Mouse (Mus musculus) lung, embryonic 14.5 days (tissue): ENCODE measurements around the gene Mettl22. TPM values are rescaled to one million over a fixed set of nuclear protein-coding genes. Genes with fewer than 3 reads are reported as not detected.

Experiments
- ATAC-seq: fragments of 200-750 bp; cut with Nextera tagmentation; 2 replicates; pipeline ENCODE4 v1.8.0; 2017; ENCODE audit warnings: mild to moderate bottlenecking, moderate TSS enrichment, moderate library complexity; ENCODE audit not compliant: insufficient read depth
- DNase-seq: peaks from one replicate; pipeline ENCODE4 v3.0.0-alpha.2; 2015
- H3K27ac ChIP-seq: fragments of 300-500 bp; sonication (generic); 2 replicates; pipeline ENCODE4 v1.5.1; 2014; ENCODE audit warnings: low read depth, mild to moderate bottlenecking, moderate library complexity
- H3K27me3 ChIP-seq: fragments of 300-500 bp; sonication (generic); 2 replicates; pipeline ENCODE4 v1.6.1; 2014; ENCODE audit warnings: low read length, control low read depth; ENCODE audit not compliant: insufficient read depth
- H3K36me3 ChIP-seq: fragments of 300-500 bp; sonication (generic); 2 replicates; pipeline ENCODE4 v1.6.1; 2014; ENCODE audit warnings: control low read depth; ENCODE audit not compliant: insufficient read depth
- H3K4me1 ChIP-seq: fragments of 300-500 bp; sonication (generic); 2 replicates; pipeline ENCODE4 v1.6.1; 2014; ENCODE audit warnings: antibody characterized with exemption, control low read depth; ENCODE audit not compliant: insufficient read depth
- H3K4me2 ChIP-seq: fragments of 300-500 bp; sonication (generic); 2 replicates; pipeline ENCODE4 v1.6.1; 2014; ENCODE audit warnings: mild to moderate bottlenecking
- H3K4me3 ChIP-seq: fragments of 300-500 bp; sonication (generic); 2 replicates; pipeline ENCODE4 v1.5.1; 2014; ENCODE audit warnings: low read depth, low read length
- H3K9ac ChIP-seq: fragments of 300-500 bp; sonication (generic); 2 replicates; pipeline ENCODE4 v1.6.1; 2014
- H3K9me3 ChIP-seq: fragments of 300-500 bp; sonication (generic); 2 replicates; pipeline ENCODE4 v1.6.1; 2016; ENCODE audit warnings: low read depth, low read length, control low read depth
- CTCF ChIP-seq: IDR thresholded peaks from 2 replicates; pipeline ENCODE4 v1.5.1; 2016; ENCODE audit warnings: antibody characterized with exemption, low read depth
- WGBS: fragments of 180-500 bp; shearing (Covaris S2); extraction: QIAGEN DNeasy Blood & Tissue Kit; methylation state at CpG from one replicate; pipeline ENCODE4 v1.1.7; 2014; 5-methylcytosine and 5-hydroxymethylcytosine counted together
- polyA plus RNA-seq: library from polyadenylated mRNA; unstranded; fragments of >200 nt; fragmentation: Nextera tagmentation; extraction: Ambion mirVana; gene quantifications from 2 replicates; pipeline ENCODE4 v1.2.1, GENCODE M21; 2014

The Mettl22 gene
- 15.3 and 15.9 TPM in 2 replicates for polyA plus RNA-seq

DNA sequence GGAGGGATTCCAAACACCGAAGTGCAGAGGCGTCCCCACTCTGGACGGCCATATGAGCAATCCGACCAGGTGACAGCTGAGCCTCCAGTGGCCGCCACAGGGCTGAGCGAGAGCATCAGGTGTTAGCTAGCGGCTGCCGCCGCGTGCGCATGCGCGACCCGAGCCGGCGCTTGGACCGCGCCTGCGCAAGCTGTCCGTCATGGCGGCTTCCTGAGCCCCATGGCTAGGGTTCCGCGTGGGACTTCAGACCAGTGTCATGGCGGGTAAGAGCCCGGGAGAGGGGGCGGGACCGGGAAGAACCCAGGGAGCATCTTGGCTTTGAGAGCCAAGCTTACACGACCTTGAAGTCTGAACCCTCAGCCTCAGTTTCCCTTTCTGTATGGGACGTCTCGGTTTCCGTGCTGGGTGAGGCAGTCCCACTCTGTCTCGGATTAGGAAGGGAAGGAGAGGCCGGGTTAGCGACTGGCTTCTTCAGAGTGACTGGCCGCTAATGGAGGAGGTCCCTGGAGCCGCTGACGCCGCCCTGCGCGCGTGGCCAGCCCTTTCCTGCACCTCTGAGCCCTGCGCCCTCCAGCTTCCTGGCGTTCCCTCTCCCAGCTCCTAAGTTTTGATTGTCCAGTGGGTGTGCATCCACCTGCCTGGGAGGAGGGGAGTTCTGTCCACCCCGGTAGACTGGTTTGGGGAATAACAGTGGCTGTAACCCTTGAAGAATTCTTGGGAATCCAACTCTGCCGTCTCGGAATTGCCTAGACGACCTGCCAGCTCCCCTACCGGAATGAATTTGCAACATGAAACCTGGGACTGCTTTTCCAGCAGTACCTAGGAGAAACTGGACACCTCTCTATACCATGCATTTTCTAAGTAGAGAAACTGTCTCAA, at the start of gene Mettl22:
TSS of gene Mettl22 (plus strand) at position 186 of the 879 bp plus-strand sequence.
- Histone ChIP-seq H3K4me2 (peak within 1 kb of the TSS; percentile 72), H3K36me3 (no peaks in the 10 kb centered on the region; the same call in 1 of the 2 replicates), H3K27me3 (no peaks in the 10 kb centered on the region), H3K4me3 (peak within 1 kb of the TSS; percentile 68), H3K27ac (peak within 1 kb of the TSS; percentile 90), H3K9me3 (no peaks in the 10 kb centered on the region), H3K4me1 (no peaks in the 10 kb centered on the region), H3K9ac (peak within 1 kb of the TSS; percentile 73)
- DNase-seq: peak; percentile 96
- TF ChIP-seq CTCF: peak; percentile 49
- under 1% methylated on average over 48 of the region's 48 CpGs for WGBS
- ATAC-seq: peak; percentile 97

DNA sequence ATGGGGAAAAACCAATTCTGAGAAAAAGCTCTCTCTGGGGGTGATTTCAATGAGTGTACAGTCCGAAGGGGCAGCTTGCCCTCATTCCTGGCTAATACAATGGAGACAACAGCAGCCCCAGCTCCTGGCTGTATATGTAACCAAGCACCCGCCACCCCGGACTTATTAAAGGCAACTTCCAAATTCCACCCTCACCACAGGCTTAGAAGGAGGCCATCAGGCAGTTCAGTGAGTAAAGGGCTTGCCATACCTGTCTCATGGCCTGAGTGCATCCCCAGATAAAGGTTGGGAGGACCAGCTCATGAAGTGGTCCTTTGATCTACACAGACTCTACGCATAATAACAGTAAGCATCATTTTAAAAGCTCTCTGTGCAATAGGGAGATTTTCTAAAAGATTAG, 49.7 kb upstream of the Mettl22 start:
- H3K9me3 ChIP-seq: no peaks in the 10 kb centered on the region
- H3K36me3 ChIP-seq: no peaks in the 10 kb centered on the region
- H3K27ac ChIP-seq: no peak overlapping the region
- no peak overlapping the region for H3K4me3 ChIP-seq
- no peaks in the 10 kb centered on the region for H3K4me1 ChIP-seq
- H3K4me2 ChIP-seq: no peak overlapping the region
- WGBS: 84% methylated on average over 4 of the region's 4 CpGs
- H3K9ac ChIP-seq: no peak overlapping the region
- ATAC-seq: no peak
- no peak for TF ChIP-seq CTCF
- peaks cover 34% of the 10 kb centered on the region for H3K27me3 ChIP-seq
- DNase-seq: no peak

DNA sequence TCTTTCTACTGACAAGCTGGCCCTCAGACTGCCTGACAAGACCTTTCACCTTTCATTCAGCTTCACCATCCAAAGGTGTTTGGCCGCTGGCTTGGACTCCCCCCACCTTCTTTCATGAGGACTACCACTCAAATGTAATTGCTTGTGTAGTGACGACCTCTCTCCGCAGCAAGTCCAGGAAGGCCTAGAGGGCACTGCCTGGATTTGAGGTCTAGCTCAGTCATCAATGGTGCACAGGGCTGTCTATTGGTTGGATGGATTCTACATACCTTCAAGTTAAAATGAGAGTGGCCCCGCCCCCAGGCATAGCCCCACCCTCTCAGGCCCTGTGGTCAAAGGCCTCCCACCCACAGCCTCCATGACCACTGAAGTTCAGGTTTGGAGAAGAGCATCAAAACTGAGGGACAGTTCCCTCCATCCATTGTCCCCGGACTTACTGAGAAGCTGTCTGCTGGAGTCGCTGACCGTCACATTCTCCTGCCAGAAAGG, 46.9 kb upstream of the Mettl22 start:
- DNase-seq: no peak
- Histone ChIP-seq H3K4me1 (no peaks in the 10 kb centered on the region), H3K27ac (no peak overlapping the region), H3K4me3 (no peak overlapping the region), H3K36me3 (no peaks in the 10 kb centered on the region), H3K4me2 (no peak overlapping the region), H3K9ac (no peak overlapping the region), H3K27me3 (peaks cover 44% of the 10 kb centered on the region), H3K9me3 (no peaks in the 10 kb centered on the region)
- WGBS: 40% methylated on average over 7 of the region's 7 CpGs
- no peak for TF ChIP-seq CTCF
- ATAC-seq: no peak

DNA sequence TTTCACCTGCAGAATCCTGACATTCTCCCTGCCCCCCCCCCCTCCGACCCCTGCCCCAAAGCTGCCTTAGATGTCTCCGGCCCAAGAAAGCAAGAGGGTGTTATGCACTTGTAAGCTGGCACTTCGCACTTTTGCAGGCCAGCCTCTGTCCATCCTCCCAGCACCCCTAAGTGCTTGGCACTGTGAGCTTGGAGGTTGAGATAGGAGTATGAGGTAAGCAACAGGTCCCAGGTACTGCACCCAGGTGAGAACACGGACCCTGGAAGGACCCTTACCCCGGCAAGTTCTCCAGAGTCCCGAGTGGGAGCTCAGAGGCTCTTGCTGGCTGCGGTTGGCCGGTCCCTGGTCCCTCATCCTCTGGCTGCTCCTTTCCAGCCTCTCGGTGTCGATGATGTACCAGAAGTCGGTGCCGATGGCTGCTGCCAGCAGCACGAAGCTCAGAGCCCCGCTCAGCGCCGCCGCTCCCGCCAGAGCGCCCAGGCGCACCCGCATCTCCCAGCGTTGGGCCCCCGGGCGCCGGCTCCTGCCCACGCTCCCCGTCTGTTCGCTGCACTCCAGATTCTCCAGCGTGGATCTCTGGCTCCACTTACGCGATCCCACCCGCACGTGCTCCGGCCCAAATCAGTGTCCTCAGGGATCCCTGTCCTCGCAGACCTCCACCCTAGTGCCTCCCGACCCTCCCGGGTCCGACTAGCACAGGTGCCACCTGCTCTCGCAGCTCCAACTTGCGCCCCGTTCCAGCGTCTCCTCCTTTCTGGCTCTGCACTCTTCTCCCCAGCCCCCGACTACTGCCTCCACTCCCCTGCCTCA, 46.2 kb upstream of the Mettl22 start:
- ATAC-seq (no peak), DNase-seq (no peak)
- no peaks in the 10 kb centered on the region for H3K9me3 ChIP-seq
- peaks cover 44% of the 10 kb centered on the region for H3K27me3 ChIP-seq
- peak overlapping the region; percentile 22 for H3K4me3 ChIP-seq
- peak overlapping the region; percentile 51 for H3K4me2 ChIP-seq
- no peak for TF ChIP-seq CTCF
- WGBS: 4% methylated on average over 42 of the region's 43 CpGs
- no peak overlapping the region for H3K9ac ChIP-seq
- H3K27ac ChIP-seq: no peak overlapping the region
- H3K36me3 ChIP-seq: no peaks in the 10 kb centered on the region
- no peaks in the 10 kb centered on the region for H3K4me1 ChIP-seq

DNA sequence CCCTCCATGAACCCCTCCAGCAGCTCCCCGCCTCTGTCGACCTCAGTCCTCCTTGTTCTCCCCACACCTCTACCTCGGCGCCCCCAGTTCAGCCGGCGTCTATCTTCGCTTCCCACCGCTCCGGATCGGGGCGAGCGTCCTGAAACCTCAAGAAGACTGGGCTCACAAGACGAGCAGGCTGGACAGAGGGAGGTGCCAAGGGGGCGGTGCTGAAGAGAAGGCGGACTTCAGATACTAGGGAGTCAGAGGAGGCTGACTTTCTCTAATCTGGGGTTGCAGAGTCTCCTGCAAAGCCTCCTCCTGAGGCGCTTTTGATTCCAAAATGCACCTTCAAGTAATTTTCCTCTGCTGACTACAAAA, 45.6 kb upstream of the Mettl22 start, which contains the start of gene Tmem114:
TSS of gene Tmem114 (minus strand) at position 166 of the 360 bp plus-strand sequence.
- Histone ChIP-seq H3K27ac (no peak within 1 kb of the TSS), H3K36me3 (no peaks in the 10 kb centered on the region), H3K4me1 (no peaks in the 10 kb centered on the region), H3K9me3 (no peaks in the 10 kb centered on the region), H3K9ac (no peak within 1 kb of the TSS), H3K4me3 (peak within 1 kb of the TSS; percentile 22), H3K4me2 (peak within 1 kb of the TSS; percentile 51), H3K27me3 (peaks cover 44% of the 10 kb centered on the region)
- ATAC-seq (no peak), DNase-seq (peak; percentile 27)
- 2% methylated on average over 16 of the region's 16 CpGs for WGBS
- no peak for TF ChIP-seq CTCF

DNA sequence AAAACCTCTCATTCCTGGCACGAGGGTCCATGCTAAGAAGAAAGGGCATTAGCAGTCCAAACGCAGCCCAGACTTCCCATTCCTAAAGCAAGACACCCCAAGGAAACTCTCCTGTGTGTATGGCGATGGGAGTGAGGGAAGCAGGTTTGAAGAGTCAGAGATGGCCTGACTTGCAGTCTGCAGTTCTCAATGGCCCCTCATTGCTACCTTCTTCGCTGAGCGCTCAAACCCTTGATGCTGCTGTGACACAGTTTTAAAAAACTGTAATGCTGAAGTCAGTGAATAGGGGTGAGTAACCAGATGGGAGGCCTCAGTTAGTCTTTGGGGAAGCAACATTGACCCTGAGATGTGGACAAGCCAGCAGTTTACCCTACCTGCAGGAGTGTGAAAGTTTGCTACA, 44.9 kb upstream of the Mettl22 start:
- Histone ChIP-seq H3K27ac (no peak overlapping the region), H3K9ac (no peak overlapping the region), H3K4me1 (no peaks in the 10 kb centered on the region), H3K9me3 (no peaks in the 10 kb centered on the region), H3K4me3 (no peak overlapping the region), H3K4me2 (no peak overlapping the region), H3K27me3 (peaks cover 44% of the 10 kb centered on the region), H3K36me3 (no peaks in the 10 kb centered on the region)
- ATAC-seq (no peak), DNase-seq (no peak)
- 76% methylated on average over 5 of the region's 5 CpGs for WGBS
- TF ChIP-seq CTCF: no peak

DNA sequence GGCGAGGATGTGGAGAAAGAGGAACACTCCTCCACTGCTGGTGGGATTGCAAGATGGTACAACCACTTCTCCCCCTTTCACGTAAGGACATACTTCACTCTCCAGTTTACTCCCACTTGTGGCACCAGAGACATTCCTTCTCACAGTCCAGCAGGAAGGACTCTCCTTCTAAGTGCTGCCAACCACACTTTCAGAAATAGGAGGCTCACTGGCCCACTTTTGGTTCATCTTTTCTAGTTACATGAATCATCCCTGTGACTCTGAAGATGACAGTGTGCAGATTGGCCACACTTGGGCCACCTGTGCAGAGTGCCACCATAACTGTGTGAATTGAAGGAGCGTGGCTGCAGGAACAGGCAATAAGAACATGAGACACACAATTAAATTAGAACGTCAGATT, 41.1 kb upstream of the Mettl22 start:
- Histone ChIP-seq H3K27ac (no peak overlapping the region), H3K27me3 (peaks cover 23% of the 10 kb centered on the region), H3K4me1 (no peaks in the 10 kb centered on the region), H3K9ac (no peak overlapping the region), H3K9me3 (no peaks in the 10 kb centered on the region), H3K4me3 (no peak overlapping the region), H3K4me2 (no peak overlapping the region), H3K36me3 (no peaks in the 10 kb centered on the region)
- TF ChIP-seq CTCF: no peak
- DNase-seq (no peak), ATAC-seq (no peak)
- 69% methylated on average over 4 of the region's 4 CpGs for WGBS
